Mouse (Mus musculus) megakaryocyte, adult 5-6 weeks (primary cell): ENCODE data around the gene Olfr930. TPM values are rescaled to one million over a fixed set of nuclear protein-coding genes. Genes with fewer than 3 reads are reported as not detected.

Experiments
- ATAC-seq: 2 replicates; pipeline ENCODE4 v1.8.0; 2016; ENCODE audit warnings: mild to moderate bottlenecking, inconsistent platforms; ENCODE audit not compliant: poor library complexity, severe bottlenecking
- total RNA-seq, 2 experiments: library from RNA; stranded (forward) in 1 of 2; stranded (reverse) in 1 of 2; fragments of 153-499, 151-499 nt in 1 of 2; fragments of 221-1000, 200-1000 nt in 1 of 2; gene quantifications; 2 replicates each; pipeline versions ENCODE4 v1.2.3 to v1.2.4; 2015 to 2017

The Olfr930 gene
- total RNA-seq (2015) (not detected in 2 replicates), total RNA-seq (2017) (not detected in 2 replicates)

- ATAC-seq: no peak
Observed at GRCm38 (mm10) chr9:38929509-38929908, at the start of gene Olfr930. Olfr930 (plus strand) TSS chr9:38929809.

- ATAC-seq: no peak
Observed at GRCm38 (mm10) chr9:38953401-38954123, 24.0 kb downstream of the Olfr930 start.

- no peak for ATAC-seq
Observed at GRCm38 (mm10) chr9:38954124-38954416, 24.5 kb downstream of the Olfr930 start.

GRCm38 (mm10) chr9:38972013-38972412, 42.4 kb downstream of the Olfr930 start, which contains the start of gene Olfr933:
Olfr933 (plus strand) TSS chr9:38972313.
- no peak for ATAC-seq

Other genes with a start within 250 kb of the Olfr930 start
- gene Olfr919, start 226.1 kb upstream of the Olfr930 start, total RNA-seq (2015): not detected in 2 replicates
- gene Olfr919, start 226.1 kb upstream of the Olfr930 start, total RNA-seq (2017): not detected in 2 replicates
- 65.7 and 75.8 TPM in 2 replicates for gene Vwa5a, start 211.5 kb upstream of the Olfr930 start, total RNA-seq (2015)
- 110 and 111 TPM in 2 replicates for gene Vwa5a, start 211.5 kb upstream of the Olfr930 start, total RNA-seq (2017)
- gene Olfr920, start 177.5 kb upstream of the Olfr930 start, total RNA-seq (2015): 0.50 and 0.76 TPM in 2 replicates
- gene Olfr920, start 177.5 kb upstream of the Olfr930 start, total RNA-seq (2017): 0.12 and 0.48 TPM in 2 replicates
- gene Olfr921, start 156.7 kb upstream of the Olfr930 start, total RNA-seq (2015): not detected in 2 replicates
- 0.07 TPM in 1 of 2 replicates, not detected in the other for gene Olfr921, start 156.7 kb upstream of the Olfr930 start, total RNA-seq (2017)
- gene Olfr922, start 115.2 kb upstream of the Olfr930 start, total RNA-seq (2015): not detected in 2 replicates
- gene Olfr922, start 115.2 kb upstream of the Olfr930 start, total RNA-seq (2017): not detected in 2 replicates
- not detected in 2 replicates for gene Olfr923, start 103.3 kb upstream of the Olfr930 start, total RNA-seq (2015)
- not detected in 2 replicates for gene Olfr923, start 103.3 kb upstream of the Olfr930 start, total RNA-seq (2017)
- not detected in 2 replicates for gene Olfr924, start 85.4 kb upstream of the Olfr930 start, total RNA-seq (2015)
- gene Olfr924, start 85.4 kb upstream of the Olfr930 start, total RNA-seq (2017): not detected in 2 replicates
- gene Olfr26, start 74.7 kb upstream of the Olfr930 start, total RNA-seq (2015): not detected in 2 replicates
- not detected in 2 replicates for gene Olfr26, start 74.7 kb upstream of the Olfr930 start, total RNA-seq (2017)
- not detected in 2 replicates for gene Olfr926, start 52.7 kb upstream of the Olfr930 start, total RNA-seq (2015)
- gene Olfr926, start 52.7 kb upstream of the Olfr930 start, total RNA-seq (2017): not detected in 2 replicates
- gene Olfr933, start 42.5 kb downstream of the Olfr930 start, total RNA-seq (2015): not detected in 2 replicates
- not detected in 2 replicates for gene Olfr933, start 42.5 kb downstream of the Olfr930 start, total RNA-seq (2017)
- not detected in 2 replicates for gene Olfr934, start 58.5 kb downstream of the Olfr930 start, total RNA-seq (2015)
- gene Olfr934, start 58.5 kb downstream of the Olfr930 start, total RNA-seq (2017): not detected in 2 replicates
- gene Olfr935, start 69.9 kb downstream of the Olfr930 start, total RNA-seq (2015): not detected in 2 replicates
- not detected in 2 replicates for gene Olfr935, start 69.9 kb downstream of the Olfr930 start, total RNA-seq (2017)
- not detected in 2 replicates for gene Olfr146, start 93.6 kb downstream of the Olfr930 start, total RNA-seq (2015)
- gene Olfr146, start 93.6 kb downstream of the Olfr930 start, total RNA-seq (2017): not detected in 2 replicates
- not detected in 2 replicates for gene Olfr937, start 135.1 kb downstream of the Olfr930 start, total RNA-seq (2015)
- gene Olfr937, start 135.1 kb downstream of the Olfr930 start, total RNA-seq (2017): not detected in 2 replicates
- not detected in 2 replicates for gene Olfr938, start 149.1 kb downstream of the Olfr930 start, total RNA-seq (2015)
- gene Olfr938, start 149.1 kb downstream of the Olfr930 start, total RNA-seq (2017): not detected in 2 replicates
- gene Olfr27, start 198.3 kb downstream of the Olfr930 start, total RNA-seq (2015): not detected in 2 replicates
- not detected in 2 replicates for gene Olfr27, start 198.3 kb downstream of the Olfr930 start, total RNA-seq (2017)
- not detected in 2 replicates for gene Olfr943, start 236.5 kb downstream of the Olfr930 start, total RNA-seq (2015)
- gene Olfr943, start 236.5 kb downstream of the Olfr930 start, total RNA-seq (2017): not detected in 2 replicates